Mouse (Mus musculus) forebrain, embryonic 16.5 days (tissue): Measurements from ENCODE around the gene Pitpnm2. TPM values are rescaled to one million over a fixed set of nuclear protein-coding genes. Genes with fewer than 3 reads are reported as not detected.

Experiments
- ATAC-seq: fragments of 200-750 bp; cut with Nextera tagmentation; 2 replicates; pipeline ENCODE4 v1.8.0; 2017; ENCODE audit warnings: mild to moderate bottlenecking, moderate library complexity
- H3K27ac ChIP-seq: fragments of 300-500 bp; sonication (generic); 2 replicates; pipeline ENCODE4 v1.5.1; 2014; ENCODE audit warnings: low read length, control low read depth
- H3K27me3 ChIP-seq: fragments of 300-500 bp; sonication (generic); replicated peaks from 2 replicates; pipeline ENCODE4 v1.6.1; 2014; ENCODE audit warnings: low read length; ENCODE audit not compliant: control insufficient read depth, insufficient read depth
- H3K36me3 ChIP-seq: fragments of 300-500 bp; sonication (generic); 2 replicates; pipeline ENCODE4 v1.6.1; 2014; ENCODE audit not compliant: control insufficient read depth, insufficient read depth
- H3K4me1 ChIP-seq: fragments of 300-500 bp; sonication (generic); replicated peaks from 2 replicates; pipeline ENCODE4 v1.6.1; 2014; ENCODE audit warnings: low read length; ENCODE audit not compliant: control insufficient read depth, insufficient read depth
- H3K4me2 ChIP-seq: fragments of 300-500 bp; sonication (generic); 2 replicates; pipeline ENCODE4 v1.6.1; 2014; ENCODE audit warnings: mild to moderate bottlenecking, low read length, control low read depth
- H3K4me3 ChIP-seq: fragments of 300-500 bp; sonication (generic); replicated peaks from 2 replicates; pipeline ENCODE4 v1.5.1; 2014; ENCODE audit warnings: mild to moderate bottlenecking, low read length, control low read depth
- H3K9ac ChIP-seq: fragments of 300-500 bp; sonication (generic); replicated peaks from 2 replicates; pipeline ENCODE4 v1.6.1; 2014; ENCODE audit warnings: low read depth, low read length, control low read depth
- H3K9me3 ChIP-seq: fragments of 300-500 bp; sonication (generic); 2 replicates; pipeline ENCODE4 v1.6.1; 2016; ENCODE audit warnings: low read length; ENCODE audit not compliant: control insufficient read depth
- WGBS: fragments of 180-500 bp; shearing (Covaris S2); extraction: QIAGEN DNeasy Blood & Tissue Kit; methylation state at CpG from one replicate; pipeline ENCODE4 v1.1.7; 2014; 5-methylcytosine and 5-hydroxymethylcytosine counted together
- polyA plus RNA-seq: library from polyadenylated mRNA; unstranded; fragments of >200 nt; fragmentation: Nextera tagmentation; extraction: Ambion mirVana; gene quantifications from 2 replicates; pipeline ENCODE4 v1.2.1, GENCODE M21; 2015

Pitpnm2 gene
- polyA plus RNA-seq, 1 experiment from 2014 or later: 14.4 TPM

DNA sequence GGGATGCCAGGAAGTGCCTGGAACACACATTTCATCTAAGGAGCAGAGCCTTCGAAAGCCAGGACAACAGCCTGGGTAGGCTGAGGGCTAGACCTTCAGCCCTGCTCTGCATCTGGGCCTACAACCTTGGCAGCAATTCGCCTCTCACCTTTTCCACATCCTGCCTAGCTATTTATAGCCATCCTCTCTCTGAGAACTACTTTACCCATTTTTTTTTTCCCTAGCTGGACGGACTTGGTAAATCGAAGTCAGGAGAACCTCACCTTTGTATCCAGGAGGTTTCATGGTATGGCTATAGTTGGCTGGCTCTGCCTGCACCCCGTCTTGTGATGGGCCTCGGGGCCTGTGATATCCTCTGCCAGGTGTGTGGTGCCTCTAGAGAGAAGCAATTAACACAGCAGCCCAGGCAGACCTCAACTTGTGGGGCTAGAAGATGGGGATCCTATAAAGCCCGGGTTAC, 57.3 kb downstream of the Pitpnm2 start:
- peaks cover 28% of the 10 kb centered on the region for H3K4me1 ChIP-seq
- 84% methylated on average over 7 of the region's 7 CpGs for WGBS
- H3K9me3 ChIP-seq: no peaks in the 10 kb centered on the region
- no peaks in the 10 kb centered on the region for H3K27me3 ChIP-seq
- no peaks in the 10 kb centered on the region for H3K36me3 ChIP-seq
- no peak for ATAC-seq
- no peak overlapping the region for H3K27ac ChIP-seq
- H3K4me3 ChIP-seq: no peak overlapping the region
- no peak overlapping the region for H3K4me2 ChIP-seq
- H3K9ac ChIP-seq: no peak overlapping the region

- Histone ChIP-seq H3K9me3 (no peaks in the 10 kb centered on the region), H3K27ac (no peak overlapping the region), H3K27me3 (no peaks in the 10 kb centered on the region), H3K36me3 (no peaks in the 10 kb centered on the region), H3K4me1 (peaks cover 47% of the 10 kb centered on the region), H3K9ac (no peak overlapping the region), H3K4me3 (no peak overlapping the region), H3K4me2 (no peak overlapping the region)
- WGBS: 87% methylated on average over 10 of the region's 10 CpGs
- ATAC-seq: no peak
These were observed 59.3 kb downstream of the Pitpnm2 start for GRCm38 (mm10) chr5:124190146-124190870.

- H3K4me3 ChIP-seq: no peak overlapping the region
- H3K4me2 ChIP-seq: no peak overlapping the region
- no peak for ATAC-seq
- H3K27me3 ChIP-seq: no peaks in the 10 kb centered on the region
- no peak overlapping the region for H3K9ac ChIP-seq
- H3K9me3 ChIP-seq: no peaks in the 10 kb centered on the region
- 96% methylated on average over 4 of the region's 4 CpGs for WGBS
- H3K36me3 ChIP-seq: no peaks in the 10 kb centered on the region
- peaks cover 55% of the 10 kb centered on the region for H3K4me1 ChIP-seq
- H3K27ac ChIP-seq: no peak overlapping the region
These were observed 60.0 kb downstream of the Pitpnm2 start for GRCm38 (mm10) chr5:124189572-124189981.

DNA sequence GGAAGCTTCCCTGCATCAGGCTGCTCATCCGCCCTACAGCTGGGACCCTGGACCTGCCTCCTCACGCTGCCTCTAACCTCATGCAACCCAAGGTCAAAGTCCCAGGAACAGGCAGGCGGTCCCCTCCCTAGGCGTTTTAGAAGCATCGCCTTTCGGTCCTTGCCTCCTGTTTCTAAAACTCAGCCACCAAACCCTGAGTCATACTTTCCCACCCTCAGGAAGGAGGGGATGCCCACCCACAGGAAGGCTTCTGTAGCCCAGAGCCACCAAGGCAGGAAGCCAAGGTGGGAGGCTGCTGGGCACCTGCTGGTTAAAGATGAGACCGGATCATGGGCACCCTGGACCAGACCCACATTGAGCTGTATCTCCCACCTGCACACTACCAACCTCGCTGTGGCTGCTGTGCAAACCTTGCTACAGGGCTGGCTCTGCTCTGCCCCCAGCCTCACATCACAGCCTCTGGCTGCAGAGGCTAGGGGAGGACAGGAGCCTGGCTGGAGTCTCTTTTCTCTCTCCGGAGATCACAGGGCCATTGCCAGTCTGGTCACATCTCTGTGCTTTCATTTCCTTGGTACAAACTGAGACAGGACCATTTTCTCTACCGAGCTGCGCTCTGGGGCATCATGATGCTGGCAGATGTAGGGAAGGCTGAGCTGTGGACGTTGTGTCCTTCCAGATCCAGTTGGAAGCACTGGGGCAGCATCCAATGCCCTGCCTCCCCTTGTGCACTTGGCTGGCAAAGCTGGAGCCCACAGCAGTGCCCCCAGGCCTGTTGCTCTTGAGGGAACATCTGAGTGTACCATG, 61.9 kb downstream of the Pitpnm2 start:
- H3K9me3 ChIP-seq: no peaks in the 10 kb centered on the region
- H3K4me3 ChIP-seq: peak overlapping the region; percentile 38
- no peak for ATAC-seq
- H3K9ac ChIP-seq: peak overlapping the region; percentile 37
- 32% methylated on average over 12 of the region's 12 CpGs for WGBS
- peak overlapping the region; percentile 92 for H3K27ac ChIP-seq
- H3K4me2 ChIP-seq: peak overlapping the region; percentile 55
- H3K27me3 ChIP-seq: no peaks in the 10 kb centered on the region
- peaks cover 51% of the 10 kb centered on the region for H3K4me1 ChIP-seq
- H3K36me3 ChIP-seq: no peaks in the 10 kb centered on the region

DNA sequence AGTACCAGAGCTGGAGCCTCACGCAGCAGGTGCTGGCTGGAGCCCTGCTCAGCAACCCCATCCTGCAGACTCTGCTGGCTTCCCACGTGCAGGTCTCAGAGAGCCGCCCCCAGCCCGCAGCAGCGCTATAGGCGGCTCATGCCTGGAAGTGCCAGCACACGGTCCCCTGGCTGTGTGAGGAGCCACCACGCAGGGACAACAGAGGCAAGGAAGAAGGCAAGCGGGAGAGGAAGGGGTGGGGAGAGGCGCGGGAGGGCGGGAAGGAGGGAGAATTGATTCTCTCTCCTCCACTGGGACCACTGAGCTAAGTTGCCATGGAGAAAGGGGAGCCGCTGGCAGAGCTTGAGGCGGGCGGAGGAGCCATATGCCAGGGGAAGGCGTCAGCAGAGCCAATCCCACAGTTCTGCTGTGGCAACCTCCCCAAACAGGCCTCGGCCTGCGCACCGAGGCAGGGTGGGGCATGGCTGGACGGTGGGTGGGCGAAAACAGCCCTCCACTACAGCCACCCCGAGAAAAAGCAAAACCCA, 62.5 kb downstream of the Pitpnm2 start:
- peak overlapping the region; percentile 55 for H3K4me2 ChIP-seq
- WGBS: 1% methylated on average over 20 of the region's 22 CpGs
- peak overlapping the region; percentile 37 for H3K9ac ChIP-seq
- H3K4me3 ChIP-seq: peak overlapping the region; percentile 38
- peaks cover 53% of the 10 kb centered on the region for H3K4me1 ChIP-seq
- no peaks in the 10 kb centered on the region for H3K9me3 ChIP-seq
- H3K36me3 ChIP-seq: no peaks in the 10 kb centered on the region
- peak overlapping the region; percentile 92 for H3K27ac ChIP-seq
- H3K27me3 ChIP-seq: no peaks in the 10 kb centered on the region
- ATAC-seq: peak; percentile 82

DNA sequence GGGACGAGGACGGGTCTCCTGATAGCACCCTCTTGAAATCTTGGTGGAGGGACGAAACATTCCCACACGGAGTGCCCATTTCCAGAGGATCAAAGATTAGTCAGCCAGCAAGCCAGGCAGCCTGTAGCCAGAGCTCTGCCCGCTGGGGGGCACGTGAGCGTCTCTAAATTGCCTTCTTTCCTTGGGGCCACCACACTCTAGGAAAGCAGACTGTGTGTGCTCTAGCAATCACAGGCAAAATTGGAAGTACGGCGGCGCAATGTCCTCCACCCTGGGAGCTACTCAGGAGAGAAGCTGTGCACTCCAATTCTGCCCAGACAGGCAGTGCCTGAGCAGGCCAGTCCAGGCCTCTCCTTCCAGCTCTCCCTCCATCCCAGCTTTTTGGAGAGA, 63.1 kb downstream of the Pitpnm2 start:
- Histone ChIP-seq H3K36me3 (no peaks in the 10 kb centered on the region), H3K9ac (peak overlapping the region; percentile 37), H3K4me1 (peaks cover 53% of the 10 kb centered on the region), H3K27me3 (no peaks in the 10 kb centered on the region), H3K4me3 (peak overlapping the region; percentile 38), H3K27ac (peak overlapping the region; percentile 92), H3K4me2 (peak overlapping the region; percentile 55), H3K9me3 (no peaks in the 10 kb centered on the region)
- WGBS: 24% methylated on average over 10 of the region's 10 CpGs
- peak; percentile 26 for ATAC-seq

DNA sequence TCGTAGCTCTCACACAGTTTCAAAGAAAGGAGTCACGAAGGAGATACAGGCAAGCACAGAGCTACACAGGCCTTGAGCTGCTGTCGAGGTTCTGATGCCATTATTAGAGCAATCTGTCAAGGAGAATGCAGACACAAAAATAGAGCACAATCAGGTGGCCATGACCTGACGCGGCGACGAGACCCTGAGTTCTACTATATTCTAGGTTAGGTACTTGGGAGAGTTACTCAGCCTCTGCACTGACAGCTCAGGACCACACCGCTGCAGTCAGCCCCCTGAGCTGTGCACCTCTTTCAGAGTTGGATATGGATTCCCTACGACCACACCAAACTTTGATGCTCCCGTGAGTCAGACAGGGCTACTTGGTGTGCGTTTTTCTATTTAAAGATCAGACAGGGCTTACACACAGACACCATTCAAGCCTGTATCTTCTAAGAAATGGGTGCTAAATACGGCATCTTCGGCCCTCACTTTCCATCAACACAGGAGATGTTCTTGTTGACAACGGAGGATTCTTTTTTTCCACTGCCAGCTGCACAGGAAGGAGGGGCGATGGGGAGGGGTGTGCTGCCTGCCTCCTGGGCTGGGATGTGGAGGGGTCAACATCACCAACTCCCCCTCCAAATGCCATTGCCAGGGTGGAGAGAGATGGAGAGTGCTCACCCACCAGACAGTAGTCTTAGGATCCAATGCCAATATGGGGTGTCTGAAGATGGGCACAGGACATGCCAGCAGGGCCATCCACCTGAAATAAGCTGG, 63.7 kb downstream of the Pitpnm2 start:
- Histone ChIP-seq H3K4me1 (peaks cover 53% of the 10 kb centered on the region), H3K9ac (peak overlapping the region; percentile 37), H3K27ac (peak overlapping the region; percentile 92), H3K9me3 (no peaks in the 10 kb centered on the region), H3K4me2 (peak overlapping the region; percentile 55), H3K36me3 (no peaks in the 10 kb centered on the region), H3K4me3 (peak overlapping the region; percentile 38), H3K27me3 (no peaks in the 10 kb centered on the region)
- ATAC-seq: no peak
- 27% methylated on average over 15 of the region's 15 CpGs for WGBS

DNA sequence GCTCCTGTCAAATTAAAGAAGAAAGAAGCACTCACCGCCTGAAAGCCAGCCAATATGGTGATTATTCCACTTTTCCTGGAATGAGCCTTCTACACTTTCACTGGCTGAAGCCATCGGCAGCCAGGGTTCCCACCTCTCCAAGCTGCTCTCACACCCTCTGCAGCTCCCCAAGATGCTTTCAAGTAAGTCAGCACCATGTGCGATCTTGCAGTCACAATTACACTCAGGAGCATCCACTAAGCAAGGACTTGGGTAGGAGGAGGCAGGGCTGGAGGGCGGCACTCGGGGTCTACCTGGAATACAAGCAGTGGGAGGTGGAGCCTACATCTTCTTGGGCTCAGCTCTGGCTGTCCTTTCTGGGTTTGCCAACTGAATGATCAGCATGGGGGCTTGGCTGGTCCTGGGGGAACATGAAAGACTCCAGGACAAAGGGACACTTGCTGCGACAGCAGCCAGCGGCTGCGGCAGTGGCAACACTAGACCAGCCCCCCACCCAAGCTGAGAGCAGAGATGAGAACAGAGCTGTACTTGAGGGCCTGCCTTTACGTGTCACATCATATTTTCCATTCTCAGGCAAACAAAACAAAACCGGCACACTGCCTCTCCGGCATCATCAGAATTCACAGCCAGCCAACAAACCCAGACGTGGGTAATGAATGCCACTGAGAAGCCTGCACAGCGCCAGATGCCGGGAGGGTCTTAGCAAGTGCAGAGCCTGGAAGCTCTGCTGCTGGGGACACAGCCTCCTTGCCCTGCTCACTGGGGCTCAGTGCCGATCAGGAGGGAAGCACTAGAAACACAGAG, 64.5 kb downstream of the Pitpnm2 start:
- no peaks in the 10 kb centered on the region for H3K36me3 ChIP-seq
- WGBS: 2% methylated on average over 15 of the region's 15 CpGs
- peak overlapping the region; percentile 92 for H3K27ac ChIP-seq
- H3K9ac ChIP-seq: peak overlapping the region; percentile 37
- peak; percentile 41 for ATAC-seq
- H3K4me3 ChIP-seq: peak overlapping the region; percentile 38
- H3K9me3 ChIP-seq: no peaks in the 10 kb centered on the region
- peaks cover 53% of the 10 kb centered on the region for H3K4me1 ChIP-seq
- no peaks in the 10 kb centered on the region for H3K27me3 ChIP-seq
- H3K4me2 ChIP-seq: peak overlapping the region; percentile 55
